Mouse (Mus musculus): ENCODE data around the gene Itpripl1.
"Not testable (repeated sequence)": the region's sequence is repeated elsewhere in the genome, so short reads cannot be mapped to it uniquely, and the experiment has no call there.

The Itpripl1 gene

DNA sequence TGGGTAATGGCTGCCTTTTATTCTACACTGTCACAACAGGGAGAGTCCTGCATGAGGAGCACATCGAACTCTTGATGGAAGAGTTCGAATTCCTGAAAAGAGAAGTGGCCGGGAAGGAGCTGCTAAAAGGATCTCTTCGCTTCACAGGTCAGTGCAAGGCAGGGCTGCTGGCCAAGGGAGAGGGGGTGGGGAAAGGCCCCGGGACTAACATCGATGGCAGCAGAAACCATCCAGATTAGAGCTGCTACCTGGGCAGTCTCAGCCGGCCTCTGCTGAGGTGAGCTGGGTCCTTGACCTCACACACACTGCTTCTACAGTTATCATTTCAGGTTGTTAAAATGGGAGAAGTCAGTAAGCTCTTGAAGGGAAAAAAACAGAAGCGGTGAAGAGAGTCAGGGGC lies 51.2 kb downstream of the Itpripl1 start:
- DNase-seq (ENCODE audit: low spot score in 2 of 2), result no peak

DNA sequence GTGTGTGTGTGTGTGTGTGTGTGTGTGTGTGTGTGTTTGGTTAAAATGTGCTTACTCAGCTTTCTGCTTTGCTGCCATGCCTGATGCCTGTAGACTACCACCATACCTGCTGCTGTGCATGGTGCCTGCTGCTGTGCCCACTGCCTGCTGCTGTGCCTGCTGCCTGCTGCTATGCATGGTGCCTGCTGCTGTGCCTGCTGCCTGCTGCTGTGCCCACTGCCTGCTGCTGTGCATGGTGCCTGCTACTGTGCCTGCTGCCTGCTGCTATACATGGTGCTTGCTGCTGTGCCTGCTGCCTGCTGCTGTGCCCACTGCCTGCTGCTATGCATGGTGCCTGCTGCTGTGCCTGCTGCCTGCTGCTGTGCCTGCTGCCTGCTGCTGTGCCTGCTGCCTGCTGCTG lies 53.1 kb downstream of the Itpripl1 start:
- DNase-seq (ENCODE audit: low spot score in 2 of 2), result not testable (repeated sequence)

All from frontal cortex, postnatal 25 days (tissue).